Mouse (Mus musculus): ENCODE data around the gene Tapbpl. TPM values are rescaled to one million over a fixed set of nuclear protein-coding genes. Genes with fewer than 3 reads are reported as not detected.

The Tapbpl gene
- polyA plus RNA-seq, 1 experiment from 2014 or later: 6.3 TPM

DNA sequence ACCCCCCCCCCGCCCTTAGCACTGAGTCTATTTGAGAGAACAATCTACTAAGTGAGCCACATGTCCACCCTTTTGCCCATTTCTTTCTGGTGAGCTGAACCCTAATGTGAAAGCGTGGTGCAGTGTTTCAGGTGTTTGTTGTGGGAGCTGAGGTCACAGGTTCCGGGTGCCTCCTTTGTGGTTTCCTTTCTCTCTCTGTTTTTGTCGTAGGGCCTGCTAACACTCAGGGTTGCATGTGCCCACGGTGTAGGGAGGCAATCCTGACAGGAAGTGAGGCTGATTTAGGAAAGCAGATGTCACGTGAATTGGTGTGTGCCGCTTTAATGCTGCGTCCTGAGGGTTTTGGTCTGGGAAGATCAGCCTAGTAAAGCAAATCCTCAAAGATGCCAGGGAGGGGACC is 9.9 kb upstream of the Tapbpl start:
- no peaks in the 10 kb centered on the region for H3K36me3 ChIP-seq (ENCODE audit: insufficient read depth, low read length)
- 84% methylated on average over 8 of the region's 8 CpGs for WGBS
- H3K9ac ChIP-seq (ENCODE audit: low read depth, low read length): no peak overlapping the region
- no peaks in the 10 kb centered on the region for H3K9me3 ChIP-seq (replicated peaks; ENCODE audit: low read length)
- ATAC-seq (replicated peaks; ENCODE audit: low FRiP score, low read depth) (no peak), DNase-seq (ENCODE audit: low spot score) (no peak)
- H3K4me2 ChIP-seq (ENCODE audit: low read length): no peak overlapping the region
- H3K4me3 ChIP-seq (replicated peaks; ENCODE audit: low read depth, low read length): no peak overlapping the region
- TF ChIP-seq CTCF (IDR thresholded peaks at IDR 0.05; ENCODE audit: low read depth): no peak
- no peaks in the 10 kb centered on the region for H3K27me3 ChIP-seq (ENCODE audit: insufficient read depth, low read length)
- no peak overlapping the region for H3K27ac ChIP-seq
- no peaks in the 10 kb centered on the region for H3K4me1 ChIP-seq (replicated peaks; ENCODE audit: insufficient read depth, low read length)

DNA sequence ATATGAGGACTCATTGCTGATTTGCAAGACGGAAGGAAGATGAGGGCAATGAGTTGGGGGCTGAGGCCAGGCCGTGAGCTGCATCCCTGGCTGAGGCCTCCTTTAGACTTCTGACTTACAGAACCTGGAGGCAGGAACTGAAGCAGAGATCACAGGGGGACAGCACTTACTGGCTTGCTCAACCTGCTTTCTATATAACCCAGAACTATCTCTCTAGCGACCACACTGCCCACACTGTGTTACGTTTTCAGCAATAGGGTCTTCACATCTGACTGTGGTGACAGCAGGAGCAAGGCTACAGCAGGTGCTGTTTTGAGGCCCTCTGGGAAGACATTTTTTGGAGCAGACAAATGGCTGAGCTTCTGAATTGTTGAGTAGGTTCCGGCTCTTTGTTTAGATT is 9.0 kb upstream of the Tapbpl start:
- TF ChIP-seq CTCF (IDR thresholded peaks at IDR 0.05; ENCODE audit: low read depth): no peak
- H3K27me3 ChIP-seq (ENCODE audit: insufficient read depth, low read length): no peaks in the 10 kb centered on the region
- H3K27ac ChIP-seq: no peak overlapping the region
- H3K4me1 ChIP-seq (replicated peaks; ENCODE audit: insufficient read depth, low read length): no peaks in the 10 kb centered on the region
- no peaks in the 10 kb centered on the region for H3K9me3 ChIP-seq (replicated peaks; ENCODE audit: low read length)
- WGBS: 83% methylated on average over 5 of the region's 5 CpGs
- no peak for ATAC-seq (replicated peaks; ENCODE audit: low FRiP score, low read depth)
- H3K36me3 ChIP-seq (ENCODE audit: insufficient read depth, low read length): no peaks in the 10 kb centered on the region
- no peak for DNase-seq (ENCODE audit: low spot score)
- H3K4me3 ChIP-seq (replicated peaks; ENCODE audit: low read depth, low read length): no peak overlapping the region
- H3K9ac ChIP-seq (ENCODE audit: low read depth, low read length): no peak overlapping the region
- H3K4me2 ChIP-seq (ENCODE audit: low read length): no peak overlapping the region

- no peaks in the 10 kb centered on the region for H3K27me3 ChIP-seq (ENCODE audit: insufficient read depth, low read length)
- H3K9me3 ChIP-seq (replicated peaks; ENCODE audit: low read length): no peaks in the 10 kb centered on the region
- DNase-seq (ENCODE audit: low spot score): no peak
- TF ChIP-seq CTCF (IDR thresholded peaks at IDR 0.05; ENCODE audit: low read depth): no peak
- no peak overlapping the region for H3K4me3 ChIP-seq (replicated peaks; ENCODE audit: low read depth, low read length)
- WGBS: 94% methylated on average over 5 of the region's 5 CpGs
- H3K9ac ChIP-seq (ENCODE audit: low read depth, low read length): no peak overlapping the region
- no peaks in the 10 kb centered on the region for H3K4me1 ChIP-seq (replicated peaks; ENCODE audit: insufficient read depth, low read length)
- ATAC-seq (replicated peaks; ENCODE audit: low FRiP score, low read depth): no peak
- no peak overlapping the region for H3K4me2 ChIP-seq (ENCODE audit: low read length)
- no peaks in the 10 kb centered on the region for H3K36me3 ChIP-seq (ENCODE audit: insufficient read depth, low read length)
- no peak overlapping the region for H3K27ac ChIP-seq
These were observed 7.9 kb upstream of the Tapbpl start for GRCm38 (mm10) chr6:125239547-125239946.

DNA sequence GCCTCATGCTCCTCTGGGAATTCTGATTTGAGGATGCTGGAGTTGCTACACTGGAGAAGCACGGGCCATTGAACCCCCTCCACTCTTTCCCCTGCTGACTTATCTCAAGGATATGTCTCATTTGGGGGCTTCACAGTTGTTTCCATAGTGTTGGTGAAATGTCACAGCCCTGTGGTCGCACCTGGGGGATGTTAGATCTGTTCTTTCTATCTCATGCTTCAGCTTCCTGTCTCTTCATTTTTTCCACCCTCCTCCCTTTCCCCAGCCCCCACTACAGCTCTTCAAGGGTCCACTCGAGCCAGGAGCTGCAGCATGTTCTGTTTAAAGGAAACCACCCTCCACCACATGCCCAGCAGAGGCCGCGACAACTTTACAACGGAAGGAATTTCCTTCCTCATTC is 6.7 kb upstream of the Tapbpl start:
- H3K9ac ChIP-seq (ENCODE audit: low read depth, low read length): no peak overlapping the region
- no peaks in the 10 kb centered on the region for H3K4me1 ChIP-seq (replicated peaks; ENCODE audit: insufficient read depth, low read length)
- DNase-seq (ENCODE audit: low spot score): no peak
- no peak for ATAC-seq (replicated peaks; ENCODE audit: low FRiP score, low read depth)
- peak; percentile 9; the same call in 1 of the 2 replicates for TF ChIP-seq CTCF (IDR thresholded peaks at IDR 0.05; ENCODE audit: low read depth)
- no peak overlapping the region for H3K4me2 ChIP-seq (ENCODE audit: low read length)
- no peak overlapping the region for H3K4me3 ChIP-seq (replicated peaks; ENCODE audit: low read depth, low read length)
- no peaks in the 10 kb centered on the region for H3K9me3 ChIP-seq (replicated peaks; ENCODE audit: low read length)
- 42% methylated on average over 6 of the region's 6 CpGs for WGBS
- H3K27ac ChIP-seq: no peak overlapping the region
- H3K27me3 ChIP-seq (ENCODE audit: insufficient read depth, low read length): no peaks in the 10 kb centered on the region
- H3K36me3 ChIP-seq (ENCODE audit: insufficient read depth, low read length): no peaks in the 10 kb centered on the region

DNA sequence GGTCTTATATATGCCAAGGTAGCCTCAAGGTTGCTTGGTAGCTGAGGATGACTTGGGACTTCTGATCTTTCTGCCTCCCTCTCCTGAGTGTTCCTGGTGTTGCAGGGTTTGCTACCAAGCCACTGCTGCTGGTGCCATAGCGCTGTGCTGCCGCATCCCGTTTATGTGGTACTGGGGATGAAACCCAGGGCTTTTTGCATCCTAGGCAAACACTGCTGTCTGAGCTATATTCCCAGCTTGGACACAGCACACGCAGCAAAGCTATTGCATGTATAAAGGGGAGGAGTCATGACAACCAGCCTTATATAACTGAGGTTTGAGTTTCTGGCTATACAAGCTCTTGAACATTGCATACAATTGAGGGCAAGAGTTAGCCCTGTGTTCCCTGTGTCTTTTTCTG is 5.8 kb upstream of the Tapbpl start:
- Histone ChIP-seq H3K27ac (no peak overlapping the region), H3K4me3 (replicated peaks; ENCODE audit: low read depth, low read length) (no peak overlapping the region), H3K27me3 (ENCODE audit: insufficient read depth, low read length) (no peaks in the 10 kb centered on the region), H3K4me1 (replicated peaks; ENCODE audit: insufficient read depth, low read length) (no peaks in the 10 kb centered on the region), H3K9ac (ENCODE audit: low read depth, low read length) (no peak overlapping the region), H3K4me2 (ENCODE audit: low read length) (no peak overlapping the region), H3K36me3 (ENCODE audit: insufficient read depth, low read length) (no peaks in the 10 kb centered on the region), H3K9me3 (replicated peaks; ENCODE audit: low read length) (no peaks in the 10 kb centered on the region)
- ATAC-seq (replicated peaks; ENCODE audit: low FRiP score, low read depth) (no peak), DNase-seq (ENCODE audit: low spot score) (no peak)
- TF ChIP-seq CTCF (IDR thresholded peaks at IDR 0.05; ENCODE audit: low read depth): no peak
- 86% methylated on average over 4 of the region's 4 CpGs for WGBS

- Histone ChIP-seq H3K36me3 (ENCODE audit: insufficient read depth, low read length) (no peaks in the 10 kb centered on the region), H3K4me3 (replicated peaks; ENCODE audit: low read depth, low read length) (no peak within 1 kb of the TSS), H3K4me1 (replicated peaks; ENCODE audit: insufficient read depth, low read length) (no peaks in the 10 kb centered on the region), H3K27ac (no peak within 1 kb of the TSS), H3K27me3 (ENCODE audit: insufficient read depth, low read length) (no peaks in the 10 kb centered on the region), H3K4me2 (ENCODE audit: low read length) (no peak within 1 kb of the TSS), H3K9me3 (replicated peaks; ENCODE audit: low read length) (no peaks in the 10 kb centered on the region), H3K9ac (ENCODE audit: low read depth, low read length) (no peak within 1 kb of the TSS)
- TF ChIP-seq CTCF (IDR thresholded peaks at IDR 0.05; ENCODE audit: low read depth): no peak
- DNase-seq (ENCODE audit: low spot score) (no peak), ATAC-seq (replicated peaks; ENCODE audit: low FRiP score, low read depth) (no peak)
- WGBS: 41% methylated on average over 6 of the region's 6 CpGs
These were observed 5.1 kb upstream of the Tapbpl start, which contains the start of gene Cd27 for GRCm38 (mm10) chr6:125236782-125237181. Gene Cd27, minus strand, starts transcription at chr6:125237010.

GRCm38 (mm10) chr6:125236341-125236740 is 4.7 kb upstream of the Tapbpl start:
- no peak for ATAC-seq (replicated peaks; ENCODE audit: low FRiP score, low read depth)
- Histone ChIP-seq H3K4me1 (replicated peaks; ENCODE audit: insufficient read depth, low read length) (no peaks in the 10 kb centered on the region), H3K36me3 (ENCODE audit: insufficient read depth, low read length) (no peaks in the 10 kb centered on the region), H3K27me3 (ENCODE audit: insufficient read depth, low read length) (no peaks in the 10 kb centered on the region), H3K4me3 (replicated peaks; ENCODE audit: low read depth, low read length) (no peak overlapping the region), H3K27ac (no peak overlapping the region), H3K9me3 (replicated peaks; ENCODE audit: low read length) (no peaks in the 10 kb centered on the region), H3K4me2 (ENCODE audit: low read length) (no peak overlapping the region), H3K9ac (ENCODE audit: low read depth, low read length) (no peak overlapping the region)
- TF ChIP-seq CTCF (IDR thresholded peaks at IDR 0.05; ENCODE audit: low read depth): no peak
- WGBS: 70% methylated on average over 6 of the region's 6 CpGs
- DNase-seq (ENCODE audit: low spot score): no peak

Data from kidney, postnatal 0 days (tissue).